ENCODE assay signal across 12 mouse cellular contexts in genomic region chr12:16277567-16278332, GRCm38 (mm10).
DNase-seq lines count a peak whose midpoint lies in the region; ATAC-seq lines count a peak whose summit lies in the region.
"Had no signal": no experiment of that assay in that cellular context is flagged by ENCODE, and none has a peak within 500 bp of the region (broad histone marks: within the 10 kb centered on the region; RNA-seq: fewer than 3 reads in every experiment).

No protein-coding gene starts in this region.

- ATAC-seq in forebrain, embryonic 14.5 days = no peak
- no peak for ATAC-seq in forebrain, embryonic 13.5 days
- ATAC-seq in midbrain, embryonic 16.5 days = no peak
- peak; percentile 61; the same call in 1 of the 2 replicates for ATAC-seq in hindbrain, embryonic 14.5 days (ENCODE audit: low FRiP score)

- no peaks in the 10 kb centered on the region for H3K36me3 ChIP-seq in forebrain, embryonic 14.5 days (ENCODE audit: control insufficient read depth, insufficient read depth, low read length)
- H3K36me3 ChIP-seq in forebrain, embryonic 13.5 days (ENCODE audit: poor library complexity, severe bottlenecking) = no peaks in the 10 kb centered on the region
- H3K36me3 ChIP-seq in midbrain, embryonic 10.5 days = no peaks in the 10 kb centered on the region
- H3K36me3 ChIP-seq in midbrain, embryonic 16.5 days (ENCODE audit: control insufficient read depth, insufficient read depth, low read length) = no peaks in the 10 kb centered on the region
- H3K36me3 ChIP-seq in hindbrain, embryonic 14.5 days (replicated peaks; ENCODE audit: control insufficient read depth, insufficient read depth) = no peaks in the 10 kb centered on the region

- no peak overlapping the region for H3K9ac ChIP-seq in forebrain, embryonic 14.5 days (ENCODE audit: low read length)
- no peak overlapping the region for H3K9ac ChIP-seq in forebrain, embryonic 13.5 days
- no peak overlapping the region for H3K9ac ChIP-seq in midbrain, embryonic 16.5 days (ENCODE audit: low read depth, low read length)
- no peak overlapping the region for H3K9ac ChIP-seq in hindbrain, embryonic 14.5 days

- H3K4me2 ChIP-seq in forebrain, embryonic 14.5 days (ENCODE audit: low read length) = no peak overlapping the region
- H3K4me2 ChIP-seq in forebrain, embryonic 13.5 days = no peak overlapping the region
- H3K4me2 ChIP-seq in midbrain, embryonic 16.5 days (ENCODE audit: low read length) = no peak overlapping the region
- H3K4me2 ChIP-seq in hindbrain, embryonic 14.5 days (replicated peaks) = no peak overlapping the region

- DNase-seq in forebrain, embryonic 14.5 days (ENCODE audit: low spot score) = peak; percentile 11
- peak; percentile 15 for DNase-seq in midbrain, embryonic 10.5 days (ENCODE audit: low spot score)
- DNase-seq in hindbrain, embryonic 14.5 days (ENCODE audit: low spot score) = peak; percentile 32
- no peak for DNase-seq in thymus, postnatal 14 days
- no peak for DNase-seq in urinary bladder, postnatal 14 days (ENCODE audit: low spot score)
- DNase-seq in frontal cortex, postnatal 10 days (ENCODE audit: low spot score in 2 of 2) = no peak
- DNase-seq: cerebellum, postnatal 25 days; gastrocnemius, postnatal 10 days; lung, adult 2 months; right cerebral cortex, postnatal 4 days had no signal

- H3K4me1 ChIP-seq in forebrain, embryonic 14.5 days (ENCODE audit: control insufficient read depth, insufficient read depth, low read length) = 0 out of 2 replicates have a peak, but pooled peaks cover 2% of the 10 kb centered on the region
- 0 out of 2 replicates have a peak, but pooled peaks cover 11% of the 10 kb centered on the region for H3K4me1 ChIP-seq in forebrain, embryonic 13.5 days
- peaks cover 19% of the 10 kb centered on the region for H3K4me1 ChIP-seq in midbrain, embryonic 10.5 days
- peaks cover 9% of the 10 kb centered on the region for H3K4me1 ChIP-seq in midbrain, embryonic 16.5 days (ENCODE audit: control insufficient read depth, insufficient read depth, low read length)
- H3K4me1 ChIP-seq in hindbrain, embryonic 14.5 days (replicated peaks; ENCODE audit: control insufficient read depth, insufficient read depth, low read length) = no peaks in the 10 kb centered on the region

- H3K27me3 ChIP-seq in forebrain, embryonic 14.5 days (replicated peaks; ENCODE audit: control insufficient read depth, insufficient read depth, low read length) = no peaks in the 10 kb centered on the region
- no peaks in the 10 kb centered on the region for H3K27me3 ChIP-seq in forebrain, embryonic 13.5 days
- H3K27me3 ChIP-seq in midbrain, embryonic 10.5 days (ENCODE audit: low read depth, poor library complexity, severe bottlenecking) = no peaks in the 10 kb centered on the region
- no peaks in the 10 kb centered on the region for H3K27me3 ChIP-seq in midbrain, embryonic 16.5 days (ENCODE audit: control insufficient read depth, insufficient read depth, low read depth, low read length)
- H3K27me3 ChIP-seq in hindbrain, embryonic 14.5 days (ENCODE audit: control insufficient read depth, insufficient read depth, low read length) = no peaks in the 10 kb centered on the region

- 61% methylated on average over 4 of the region's 4 CpGs for WGBS in forebrain, embryonic 14.5 days
- WGBS in forebrain, embryonic 13.5 days = 63% methylated on average over 4 of the region's 4 CpGs
- 52% methylated on average over 4 of the region's 4 CpGs for WGBS in midbrain, embryonic 10.5 days
- 48% methylated on average over 4 of the region's 4 CpGs for WGBS in midbrain, embryonic 16.5 days
- WGBS in hindbrain, embryonic 14.5 days = 34% methylated on average over 4 of the region's 4 CpGs

- no peaks in the 10 kb centered on the region for H3K9me3 ChIP-seq in forebrain, embryonic 14.5 days (replicated peaks; ENCODE audit: control insufficient read depth, low read length)
- no peaks in the 10 kb centered on the region for H3K9me3 ChIP-seq in forebrain, embryonic 13.5 days (replicated peaks)
- no peaks in the 10 kb centered on the region for H3K9me3 ChIP-seq in midbrain, embryonic 10.5 days (replicated peaks)
- no peaks in the 10 kb centered on the region for H3K9me3 ChIP-seq in midbrain, embryonic 16.5 days (replicated peaks; ENCODE audit: control insufficient read depth, low read length, poor library complexity, severe bottlenecking)
- H3K9me3 ChIP-seq in hindbrain, embryonic 14.5 days (ENCODE audit: control insufficient read depth, low read length) = no peaks in the 10 kb centered on the region

- no peak overlapping the region for H3K27ac ChIP-seq in forebrain, embryonic 14.5 days (ENCODE audit: low read depth, low read length)
- no peak overlapping the region for H3K27ac ChIP-seq in forebrain, embryonic 13.5 days
- H3K27ac ChIP-seq in midbrain, embryonic 10.5 days (replicated peaks) = peak overlapping the region; percentile 42; the same call in 1 of the 2 replicates
- H3K27ac ChIP-seq in midbrain, embryonic 16.5 days (ENCODE audit: low read length) = no peak overlapping the region
- no peak overlapping the region for H3K27ac ChIP-seq in hindbrain, embryonic 14.5 days

- H3K4me3 ChIP-seq in forebrain, embryonic 14.5 days (ENCODE audit: low read depth, low read length) = no peak overlapping the region
- H3K4me3 ChIP-seq in forebrain, embryonic 13.5 days = no peak overlapping the region
- no peak overlapping the region for H3K4me3 ChIP-seq in midbrain, embryonic 10.5 days
- H3K4me3 ChIP-seq in midbrain, embryonic 16.5 days (ENCODE audit: low read depth, low read length) = no peak overlapping the region
- H3K4me3 ChIP-seq in hindbrain, embryonic 14.5 days (replicated peaks; ENCODE audit: low read length) = no peak overlapping the region

Comparison
In these comparisons a context has a peak if more than half of its experiments do, and no peak if none do; other contexts are left out.
1. DNase-seq: peak in forebrain, embryonic 14.5 days (single experiment), midbrain, embryonic 10.5 days (single experiment) and hindbrain, embryonic 14.5 days (single experiment); none in thymus, postnatal 14 days (single experiment), urinary bladder, postnatal 14 days (single experiment) and frontal cortex, postnatal 10 days (0 of 2).